Mouse (Mus musculus) frontal cortex, postnatal 36 days (tissue): Measurements from ENCODE around the gene Ipo11.
"Not testable (repeated sequence)": the region's sequence is repeated elsewhere in the genome, so short reads cannot be mapped to it uniquely, and the experiment has no call there.

Experiments used
- DNase-seq, 2 experiments: peaks; one replicate each; pipeline ENCODE4 v3.0.0; 2022; ENCODE audit warnings: low spot score in 2 of 2

Ipo11 gene

GRCm38 (mm10) chr13:106905154-106905553 is 31.6 kb downstream of the Ipo11 start:
- DNase-seq = not testable (repeated sequence)

GRCm38 (mm10) chr13:106904637-106905036 is 32.1 kb downstream of the Ipo11 start:
- DNase-seq = no peak

- no peak for DNase-seq
Measured at GRCm38 (mm10) chr13:106894284-106894683, 42.5 kb downstream of the Ipo11 start.

- no peak for DNase-seq
Measured at GRCm38 (mm10) chr13:106893701-106894100, 43.1 kb downstream of the Ipo11 start.

- no peak for DNase-seq
Measured at GRCm38 (mm10) chr13:106893196-106893595, 43.6 kb downstream of the Ipo11 start.

- no peak for DNase-seq
Measured at GRCm38 (mm10) chr13:106887364-106887763, 49.4 kb downstream of the Ipo11 start.

GRCm38 (mm10) chr13:106884249-106884648 is 52.5 kb downstream of the Ipo11 start:
- DNase-seq = no peak

GRCm38 (mm10) chr13:106876278-106876677 is 60.5 kb downstream of the Ipo11 start:
- no peak for DNase-seq

- DNase-seq = no peak
Measured at GRCm38 (mm10) chr13:106865547-106865946, 71.2 kb downstream of the Ipo11 start.

GRCm38 (mm10) chr13:106858779-106859178 is 78.0 kb downstream of the Ipo11 start:
- DNase-seq = no peak

GRCm38 (mm10) chr13:106856556-106856955 is 80.2 kb downstream of the Ipo11 start:
- DNase-seq = no peak

GRCm38 (mm10) chr13:106847534-106847933 is 89.2 kb downstream of the Ipo11 start:
- no peak for DNase-seq

- no peak for DNase-seq
Measured at GRCm38 (mm10) chr13:106844928-106845327, 91.8 kb downstream of the Ipo11 start.

- no peak for DNase-seq
Measured at GRCm38 (mm10) chr13:106842542-106842941, 94.2 kb downstream of the Ipo11 start.

GRCm38 (mm10) chr13:106838778-106839177 is 98.0 kb downstream of the Ipo11 start:
- DNase-seq = no peak

- no peak for DNase-seq
Measured at GRCm38 (mm10) chr13:106836527-106836879, 100.3 kb downstream of the Ipo11 start.

- DNase-seq = peak in 1 of 2 experiments; percentile 30
Measured at GRCm38 (mm10) chr13:106835844-106836526, 100.8 kb downstream of the Ipo11 start.

GRCm38 (mm10) chr13:106830029-106830428 is 106.7 kb downstream of the Ipo11 start:
- no peak for DNase-seq

GRCm38 (mm10) chr13:106829327-106829997 is 107.3 kb downstream of the Ipo11 start:
- DNase-seq = no peak

- DNase-seq = no peak
Measured at GRCm38 (mm10) chr13:106825618-106826017, 111.1 kb downstream of the Ipo11 start.

- no peak for DNase-seq
Measured at GRCm38 (mm10) chr13:106823875-106824191, 112.9 kb downstream of the Ipo11 start.

- no peak for DNase-seq
Measured at GRCm38 (mm10) chr13:106823121-106823874, 113.5 kb downstream of the Ipo11 start.

- DNase-seq = no peak
Measured at GRCm38 (mm10) chr13:106820149-106820548, 116.6 kb downstream of the Ipo11 start.
